Mouse (Mus musculus) bone marrow, adult 2 months (tissue): ENCODE data around the gene Dio1.

Experiments
- CTCF ChIP-seq: fragments of 200-500 bp; IDR thresholded peaks from 2 replicates; pipeline ENCODE4 v1.5.1; 2011; ENCODE audit warnings: low read length, control low read depth; ENCODE audit not compliant: control insufficient read depth, insufficient read depth
- POLR2A ChIP-seq: fragments of 200-500 bp; IDR thresholded peaks from 2 replicates; pipeline ENCODE4 v1.6.1; 2011; ENCODE audit warnings: low read depth, mild to moderate bottlenecking, control low read depth, low read length, borderline replicate concordance; ENCODE audit not compliant: control insufficient read depth

DNA sequence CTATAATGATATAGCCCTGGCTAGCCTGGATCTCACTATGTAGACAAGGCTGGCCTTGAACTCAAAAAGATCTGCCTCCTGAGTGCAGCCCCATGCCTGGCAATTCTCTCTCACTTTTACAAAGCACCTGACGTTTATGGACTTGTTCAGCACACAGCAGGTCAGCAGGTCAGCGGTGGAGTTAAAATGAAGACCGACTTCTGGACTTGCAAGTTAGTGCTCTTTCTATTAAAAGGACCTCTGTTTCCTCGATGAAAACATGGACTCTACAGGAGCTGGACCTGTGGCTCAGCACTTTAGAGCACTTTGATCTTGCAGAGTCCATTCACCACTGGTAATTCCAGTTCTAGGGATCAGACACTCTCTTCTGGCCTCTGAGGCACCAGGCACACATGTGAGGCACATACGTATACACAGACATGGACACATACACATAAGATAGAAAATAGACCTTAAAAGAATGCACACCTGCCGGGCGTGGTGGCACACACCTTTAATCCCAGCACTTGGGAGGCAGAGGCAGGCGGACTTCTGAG lies 8.8 kb downstream of the Dio1 start:
- TF ChIP-seq CTCF (no peak), POLR2A (no peak)
